In the genomic region with DNA sequence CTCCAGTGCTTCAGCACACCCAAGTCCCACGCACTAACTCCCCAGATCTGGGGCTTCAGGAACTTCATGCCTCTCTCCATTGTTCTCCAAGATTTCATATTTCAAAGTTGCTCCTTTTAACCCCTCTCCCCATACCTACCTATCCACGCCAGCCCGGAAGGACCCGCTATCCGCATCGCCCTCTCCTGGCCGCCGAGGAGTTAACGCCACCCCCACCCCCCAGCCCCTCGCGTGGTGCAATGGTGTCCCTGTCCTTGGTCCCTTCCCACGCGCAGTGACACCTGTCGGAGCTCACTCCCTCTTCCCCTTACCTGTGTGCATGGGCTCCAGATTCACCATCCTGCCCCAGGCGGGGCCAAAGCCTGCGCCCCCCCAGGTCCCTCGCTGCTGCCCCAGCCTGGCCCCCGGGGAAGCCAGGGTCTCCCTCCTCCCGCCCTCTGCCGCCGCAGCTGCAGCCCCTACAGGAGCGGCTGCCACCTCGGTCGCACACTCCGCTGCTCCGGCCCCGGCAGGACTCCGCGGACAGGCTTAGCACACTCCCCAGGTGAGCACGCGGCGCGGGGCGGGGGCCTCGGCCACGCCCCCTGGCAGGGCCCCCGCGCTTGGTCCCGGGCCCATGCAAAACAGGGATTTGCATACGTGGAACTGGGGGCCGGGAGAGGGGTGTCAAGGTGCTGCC, we compare ENCODE assay signal across 10 mouse cellular contexts. TPM values are rescaled to one million over a fixed set of nuclear protein-coding genes. Genes with fewer than 3 reads are reported as not detected.
DNase-seq lines count a peak whose midpoint lies in the region; ATAC-seq and TF ChIP-seq lines count a peak whose summit lies in the region.
"Had no signal": no experiment of that assay in that cellular context is flagged by ENCODE, and none has a peak within 500 bp of the region (broad histone marks: within the 10 kb centered on the region; RNA-seq: fewer than 3 reads in every experiment).

No protein-coding gene starts in this region.

- H3K4me3 ChIP-seq in kidney, embryonic 14.5 days (ENCODE audit: low read length): peak overlapping the region; percentile 41
- H3K4me3 ChIP-seq in hindbrain, embryonic 13.5 days: peak overlapping the region; percentile 31
- peak overlapping the region; percentile 27 for H3K4me3 ChIP-seq in midbrain, embryonic 14.5 days (replicated peaks; ENCODE audit: low read depth, low read length)
- H3K4me3 ChIP-seq: megakaryocyte, embryonic 14.5 days had no signal

- peak overlapping the region; percentile 53 for H3K4me2 ChIP-seq in kidney, embryonic 14.5 days (replicated peaks; ENCODE audit: low read depth, low read length)
- peak overlapping the region; percentile 53 for H3K4me2 ChIP-seq in hindbrain, embryonic 13.5 days
- H3K4me2 ChIP-seq in midbrain, embryonic 14.5 days (ENCODE audit: low read length): peak overlapping the region; percentile 52

- H3K27me3 ChIP-seq in kidney, embryonic 14.5 days (ENCODE audit: control insufficient read depth, insufficient read depth, low read length): peaks cover 37% of the 10 kb centered on the region
- peaks cover 66% of the 10 kb centered on the region for H3K27me3 ChIP-seq in hindbrain, embryonic 13.5 days
- peaks cover 26% of the 10 kb centered on the region for H3K27me3 ChIP-seq in midbrain, embryonic 14.5 days (ENCODE audit: control insufficient read depth, insufficient read depth, low read length)

- H3K27ac ChIP-seq in kidney, embryonic 14.5 days (ENCODE audit: low read depth, low read length): no peak overlapping the region
- H3K27ac ChIP-seq in hindbrain, embryonic 13.5 days: no peak overlapping the region
- H3K27ac ChIP-seq in midbrain, embryonic 14.5 days (replicated peaks; ENCODE audit: low read depth, low read length): no peak overlapping the region

- WGBS in kidney, embryonic 14.5 days: 3% methylated on average over 41 of the region's 41 CpGs
- WGBS in hindbrain, embryonic 13.5 days: 3% methylated on average over 41 of the region's 41 CpGs
- 2% methylated on average over 41 of the region's 41 CpGs for WGBS in midbrain, embryonic 14.5 days

- H3K4me1 ChIP-seq in kidney, embryonic 14.5 days (ENCODE audit: control insufficient read depth, insufficient read depth, low read length): peaks cover 18% of the 10 kb centered on the region
- H3K4me1 ChIP-seq in hindbrain, embryonic 13.5 days (replicated peaks): peaks cover 23% of the 10 kb centered on the region
- peaks cover 12% of the 10 kb centered on the region for H3K4me1 ChIP-seq in midbrain, embryonic 14.5 days (ENCODE audit: control insufficient read depth, insufficient read depth, low read length)

- ATAC-seq in kidney, embryonic 14.5 days (ENCODE audit: low FRiP score, low TSS enrichment): peak; percentile 29; the same call in 1 of the 2 replicates
- ATAC-seq in hindbrain, embryonic 13.5 days (ENCODE audit: low FRiP score): 0 out of 2 replicates have a peak, but pooled peaks have one; percentile 17
- ATAC-seq in midbrain, embryonic 14.5 days (ENCODE audit: low FRiP score, low TSS enrichment): no peak
- no peak for ATAC-seq in cerebellum, adult (ENCODE audit: insufficient number of reproducible peaks, low FRiP score, low TSS enrichment)

- H3K9ac ChIP-seq in kidney, embryonic 14.5 days (ENCODE audit: low read depth, low read length): no peak overlapping the region; the same call in 1 of the 2 replicates
- H3K9ac ChIP-seq in hindbrain, embryonic 13.5 days: peak overlapping the region; percentile 46; the same call in 1 of the 2 replicates
- H3K9ac ChIP-seq in midbrain, embryonic 14.5 days (replicated peaks; ENCODE audit: low read length): peak overlapping the region; percentile 16; the same call in 1 of the 2 replicates

- DNase-seq in kidney, adult 11 months: no peak
- DNase-seq in brain, embryonic 14.5 days (ENCODE audit: low read depth): no peak
- peak; percentile 12 for DNase-seq in midbrain, embryonic 14.5 days
- DNase-seq in ovary, adult 18-20 months (ENCODE audit: low spot score): no peak
- no peak for DNase-seq in spleen, adult 18-20 months

- no peaks in the 10 kb centered on the region for H3K36me3 ChIP-seq in kidney, embryonic 14.5 days (ENCODE audit: control insufficient read depth, insufficient read depth, low read length)
- H3K36me3 ChIP-seq in hindbrain, embryonic 13.5 days: no peaks in the 10 kb centered on the region
- no peaks in the 10 kb centered on the region for H3K36me3 ChIP-seq in midbrain, embryonic 14.5 days (ENCODE audit: control insufficient read depth, insufficient read depth, low read length)
- H3K36me3 ChIP-seq: G1E had no signal

- TF ChIP-seq POLR2A in brain, embryonic 14.5 days (IDR thresholded peaks at IDR 0.05; ENCODE audit: borderline replicate concordance, extremely low read depth, insufficient read depth, insufficient read length, poor library complexity, severe bottlenecking): no peak

- peak; percentile 18; the same call in 1 of the 2 replicates for TF ChIP-seq CTCF in brain, embryonic 14.5 days (IDR thresholded peaks at IDR 0.05; ENCODE audit: borderline replicate concordance, extremely low read depth, insufficient read depth, insufficient read length)

- H3K9me3 ChIP-seq in kidney, embryonic 14.5 days (ENCODE audit: control insufficient read depth, low read length): no peaks in the 10 kb centered on the region
- no peaks in the 10 kb centered on the region for H3K9me3 ChIP-seq in hindbrain, embryonic 13.5 days
- H3K9me3 ChIP-seq in midbrain, embryonic 14.5 days (ENCODE audit: control insufficient read depth, low read length): no peaks in the 10 kb centered on the region
- H3K9me3 ChIP-seq: G1E; megakaryocyte, embryonic 14.5 days had no signal

RNA-seq across cellular contexts. Expression of gene Pou2f3, which starts 4.7 kb away (rescaled TPM):
- polyA plus RNA-seq in kidney, embryonic 14.5 days (2014; fragmentation: Nextera tagmentation; extraction: Ambion mirVana): 0.11 TPM in 1 of 2 replicates, not detected in the other
- 0.25 and 0.50 TPM in 2 replicates for polyA plus RNA-seq in brain, embryonic 14.5 days (2012; rRNA removed)
- polyA plus RNA-seq in hindbrain, embryonic 13.5 days (2015; fragmentation: Nextera tagmentation; extraction: Ambion mirVana): 0.12 TPM in 1 of 2 replicates, not detected in the other
- 0.08 TPM in 1 of 2 replicates, not detected in the other for polyA plus RNA-seq in midbrain, embryonic 14.5 days (2014; fragmentation: Nextera tagmentation; extraction: Ambion mirVana)
- polyA plus RNA-seq: G1E had no signal

RNA-seq across cellular contexts. Expression of gene Oaf, which starts 34.2 kb away (rescaled TPM):
- polyA plus RNA-seq in kidney, embryonic 14.5 days (2014; fragmentation: Nextera tagmentation; extraction: Ambion mirVana): 88.5 and 88.9 TPM in 2 replicates
- polyA plus RNA-seq in brain, embryonic 14.5 days (2012; rRNA removed): 11.5 and 13.1 TPM in 2 replicates
- polyA plus RNA-seq in hindbrain, embryonic 13.5 days (2015; fragmentation: Nextera tagmentation; extraction: Ambion mirVana): 11.3 and 12.6 TPM in 2 replicates
- 2.3 and 7.9 TPM in 2 replicates for polyA plus RNA-seq in midbrain, embryonic 14.5 days (2014; fragmentation: Nextera tagmentation; extraction: Ambion mirVana)

Comparison
In these comparisons a context has a peak if more than half of its experiments do, and no peak if none do; other contexts are left out.
1. ATAC-seq: peak in kidney, embryonic 14.5 days (single experiment) and hindbrain, embryonic 13.5 days (single experiment); none in midbrain, embryonic 14.5 days (single experiment) and cerebellum, adult (single experiment).
2. Peak in every context shown above with its lines, with median percentiles within 50 percentile points of each other: H3K4me2 ChIP-seq and H3K4me3 ChIP-seq.